Mouse (Mus musculus): ENCODE results near the gene Rfx3.
A peak's percentile ranks its signal among the peaks of the same experiment; 100 is the strongest.

Rfx3 gene

DNA sequence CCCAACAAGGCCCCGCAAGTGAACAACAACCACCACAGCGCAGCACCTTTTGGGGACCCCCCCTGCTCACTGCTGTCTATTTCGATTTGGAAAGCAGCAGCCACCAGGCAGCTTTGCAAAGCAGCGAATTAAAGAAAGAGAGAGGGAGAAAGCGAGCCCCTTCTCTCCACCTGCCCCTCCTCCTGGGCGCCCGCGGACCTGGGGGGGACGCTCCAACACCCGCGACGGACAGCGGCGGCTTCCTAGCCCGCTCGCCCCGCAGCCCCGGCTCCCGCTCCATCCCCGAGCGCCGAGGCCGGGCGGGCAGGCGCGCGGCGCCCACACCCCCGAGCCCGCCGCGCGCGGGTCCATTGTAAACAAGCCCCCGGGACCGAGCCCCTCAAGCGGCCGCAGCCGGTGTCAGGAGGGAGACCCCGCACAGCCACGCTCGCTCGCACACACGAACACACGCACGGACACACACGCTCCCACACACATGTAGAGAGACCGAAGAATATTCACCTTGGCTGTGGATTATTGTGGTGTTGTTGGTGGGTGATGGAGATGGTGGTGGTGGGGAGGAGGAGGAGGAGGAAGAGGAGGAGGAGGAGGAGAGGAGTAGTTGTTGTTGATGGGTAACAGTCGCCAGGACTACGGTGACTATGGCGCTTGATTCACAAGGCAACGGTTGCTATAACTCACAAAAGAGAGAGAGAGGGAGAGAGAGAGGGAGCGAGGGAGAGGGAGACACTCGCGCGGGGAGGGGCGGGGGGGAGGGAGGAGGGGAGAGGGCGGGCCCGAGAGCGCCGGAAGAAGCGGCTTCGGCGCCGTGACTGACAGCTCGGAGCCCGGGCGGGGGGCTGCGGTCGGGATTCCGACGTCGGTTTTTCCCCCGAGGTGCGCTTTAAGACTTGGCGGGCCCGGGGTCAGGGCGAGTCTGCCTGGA lies at the start of gene Rfx3:
Rfx3 (minus strand) TSS at position 696 of the 925 bp plus-strand sequence.
- no peak for DNase-seq (ENCODE audit: low read depth)

DNA sequence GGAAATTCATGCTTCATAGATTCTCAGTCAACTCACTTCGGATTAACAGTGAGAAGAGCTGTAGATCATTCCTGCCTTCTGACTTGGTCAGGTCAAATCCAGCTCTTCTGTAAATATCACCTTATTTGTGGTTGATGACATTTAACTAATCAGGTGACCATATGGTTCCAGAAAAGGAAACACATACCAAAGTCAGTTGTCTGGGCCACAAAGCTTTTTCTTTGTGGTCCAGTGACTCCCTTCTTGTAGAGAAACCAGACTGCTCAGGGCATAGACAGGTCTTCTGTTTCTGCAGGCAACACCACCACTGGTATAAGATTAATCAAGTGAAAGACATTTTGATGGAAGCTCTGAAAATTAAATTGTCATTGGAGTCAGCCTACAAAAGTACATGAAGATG lies 41.1 kb upstream of the Rfx3 start:
- no peak for DNase-seq (ENCODE audit: low read depth)

DNA sequence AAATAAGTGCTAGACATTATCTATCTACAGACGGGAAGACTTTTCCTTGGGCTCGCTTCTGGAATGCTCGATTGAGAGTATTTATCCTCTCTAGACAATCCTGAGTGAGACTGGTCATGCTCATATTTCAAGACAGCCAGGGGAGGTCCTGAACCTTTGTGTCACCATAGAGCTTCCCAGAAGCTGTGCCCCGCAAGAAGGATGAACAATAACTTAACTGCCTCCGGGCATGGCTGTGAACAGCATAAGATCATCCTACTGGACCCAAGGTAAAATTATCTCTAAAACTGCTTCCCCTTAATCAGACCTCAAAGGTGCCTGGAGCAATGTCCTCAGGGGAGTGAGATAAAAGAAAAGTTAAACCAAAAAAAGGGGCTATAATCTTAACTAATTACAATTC lies 40.6 kb upstream of the Rfx3 start:
- no peak for DNase-seq (ENCODE audit: low read depth)

DNA sequence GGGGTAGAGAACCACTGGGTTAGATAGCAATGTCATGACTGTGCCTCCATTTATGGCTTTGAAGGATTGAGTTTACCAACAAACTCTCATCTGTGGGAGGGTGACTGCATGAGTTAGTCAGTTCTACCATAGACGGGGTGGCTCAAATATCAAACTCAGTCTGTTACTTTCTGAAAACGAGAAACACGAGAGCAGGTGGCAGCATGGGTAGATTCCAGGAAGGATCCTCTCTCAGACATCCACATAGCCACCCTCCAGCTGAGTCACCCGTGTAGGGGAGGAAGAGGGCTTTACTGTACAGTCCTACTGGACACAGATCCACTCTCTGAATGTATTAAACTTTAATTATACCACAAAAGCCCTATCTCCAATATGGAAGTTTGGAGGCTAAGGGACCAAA lies 38.3 kb upstream of the Rfx3 start:
- no peak for DNase-seq (ENCODE audit: low read depth)

DNA sequence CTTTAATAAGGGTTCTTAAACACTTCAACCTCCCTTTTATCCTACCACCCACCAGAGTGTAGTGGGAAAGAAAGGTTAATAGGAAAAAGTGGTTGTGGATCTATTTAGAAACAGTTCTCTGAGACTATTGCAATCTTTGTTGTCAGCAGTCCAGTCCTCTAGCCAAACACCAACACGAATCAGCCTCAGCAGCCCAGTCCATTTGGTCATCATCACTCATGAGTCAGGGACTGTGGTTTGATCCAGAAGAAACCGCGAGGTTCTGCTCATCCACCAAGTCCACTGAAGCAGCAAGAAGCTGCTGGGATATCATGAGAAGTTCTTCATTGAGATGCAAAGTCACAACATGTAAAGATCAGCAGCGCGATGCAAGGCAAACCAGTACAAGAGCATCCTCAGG lies 35.8 kb upstream of the Rfx3 start:
- DNase-seq (ENCODE audit: low read depth) = no peak

DNA sequence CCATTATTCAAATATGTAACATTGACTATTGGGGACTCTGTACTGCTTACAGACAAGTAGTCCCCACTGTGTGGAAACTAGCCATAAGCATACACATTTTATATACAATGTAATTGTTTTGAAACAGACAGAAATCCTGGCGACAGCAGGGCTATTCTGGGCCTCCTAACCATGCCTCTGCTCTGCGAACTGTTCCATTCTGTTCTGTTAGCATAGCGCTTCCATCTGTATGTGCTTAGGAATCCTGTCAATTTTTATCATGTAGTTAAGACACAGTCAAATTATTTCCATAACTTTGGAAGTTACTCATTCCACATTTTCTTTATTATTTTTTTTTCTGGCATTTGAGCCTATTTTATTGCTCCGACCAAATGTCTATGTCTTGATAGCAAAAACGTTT lies 34.0 kb upstream of the Rfx3 start:
- DNase-seq (ENCODE audit: low read depth) = no peak

DNA sequence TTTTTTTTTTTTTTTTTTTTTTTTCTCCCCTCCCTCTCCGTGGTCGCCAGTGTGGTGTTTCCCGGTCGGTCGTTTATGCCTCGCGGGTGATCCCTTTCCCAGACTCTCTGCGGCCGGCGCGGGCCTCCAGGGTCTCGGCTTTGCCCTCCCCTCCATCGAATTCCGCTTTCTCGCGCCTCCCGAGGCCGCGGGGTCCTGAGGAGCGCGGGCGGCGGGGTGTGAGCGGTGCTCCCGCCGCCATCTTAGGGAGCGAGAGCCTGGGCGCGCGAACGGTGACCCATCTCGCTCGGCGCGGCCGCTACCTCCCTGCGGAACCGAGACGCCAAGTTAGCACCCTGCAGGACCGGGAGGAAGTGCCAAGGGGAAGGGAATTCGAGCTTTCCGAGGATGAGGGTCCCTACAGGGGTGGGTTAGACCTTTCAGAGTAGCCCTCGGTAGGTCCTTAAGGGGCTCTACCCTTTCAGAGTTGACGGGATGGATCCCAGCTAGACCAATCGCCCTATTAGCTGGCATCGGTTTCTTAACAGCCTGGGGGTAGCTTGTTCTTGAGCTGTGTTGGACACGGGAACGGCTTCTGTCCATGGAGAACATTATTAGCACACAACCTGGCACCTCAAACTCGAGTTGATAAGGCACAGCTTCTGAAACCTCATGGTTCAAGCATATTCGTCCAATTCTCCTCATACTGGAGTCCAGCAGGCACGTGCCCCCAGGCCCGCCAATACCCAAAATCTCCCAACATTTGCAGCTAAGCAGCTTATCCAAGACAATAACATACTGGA lies 943 bp upstream of the Rfx3 start:
- no peak for DNase-seq (ENCODE audit: low read depth)

DNA sequence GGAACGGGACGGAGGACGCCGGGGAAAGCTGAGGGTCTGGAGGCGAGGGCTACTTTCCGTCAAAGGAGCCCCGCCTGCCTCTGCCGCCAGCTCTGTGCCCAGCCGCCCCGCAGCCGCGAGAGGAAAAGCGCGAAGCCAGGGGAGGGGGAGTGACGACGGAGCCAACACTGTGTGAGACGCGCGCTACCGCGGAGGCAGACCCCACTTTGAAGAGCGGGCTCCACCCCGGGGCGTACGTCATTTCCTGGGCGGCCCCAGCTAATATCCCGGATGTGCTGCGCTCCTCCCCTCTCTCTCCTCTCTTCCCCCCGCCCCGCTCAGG lies 391 bp upstream of the Rfx3 start:
- no peak for DNase-seq (ENCODE audit: low read depth)

- no peak for DNase-seq (ENCODE audit: low read depth)
Observed at GRCm38 (mm10) chr19:28009587-28010281, 1.2 kb downstream of the Rfx3 start.

DNA sequence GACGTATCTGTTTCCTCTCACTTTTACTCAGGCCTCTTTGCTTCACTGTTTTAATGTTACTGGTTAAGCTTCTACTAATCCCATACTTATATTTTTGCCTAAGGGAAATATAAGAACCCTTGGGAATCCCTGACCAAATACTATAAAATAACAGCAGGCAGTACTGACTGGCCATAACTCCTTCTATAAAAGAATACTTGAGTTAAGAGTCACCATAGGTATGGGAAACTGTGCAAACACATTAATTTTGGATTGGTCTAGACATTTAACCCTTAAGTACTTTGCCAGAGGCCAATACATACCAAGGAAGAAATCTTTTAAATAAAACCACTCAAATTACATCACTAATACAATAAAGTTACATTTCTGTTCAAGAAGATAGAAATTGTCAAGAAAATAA lies 6.8 kb downstream of the Rfx3 start:
- no peak for DNase-seq (ENCODE audit: low read depth)

GRCm38 (mm10) chr19:28003474-28003873 lies 7.5 kb downstream of the Rfx3 start:
- no peak for DNase-seq (ENCODE audit: low read depth)

DNA sequence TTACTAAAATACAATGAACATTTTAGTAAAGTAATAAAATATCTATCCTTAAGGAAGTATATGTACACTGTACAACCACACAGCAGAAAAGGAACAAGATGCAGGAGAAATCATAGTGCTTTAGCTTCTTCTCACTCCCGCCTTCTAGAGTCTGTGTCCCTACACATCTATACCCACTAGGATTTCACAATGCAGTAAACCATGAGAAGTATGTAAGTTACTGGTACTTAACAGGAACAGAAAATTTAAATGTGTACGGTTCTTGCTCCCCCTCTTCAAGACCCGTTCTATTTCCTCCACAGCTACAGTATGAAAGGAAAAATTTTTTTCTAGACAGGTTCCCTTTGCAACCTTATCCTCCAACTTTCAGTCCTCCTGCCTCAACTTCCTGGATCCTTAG lies 8.3 kb downstream of the Rfx3 start:
- DNase-seq (ENCODE audit: low read depth) = no peak

GRCm38 (mm10) chr19:27992800-27993199 lies 18.2 kb downstream of the Rfx3 start:
- DNase-seq (ENCODE audit: low read depth) = no peak

DNA sequence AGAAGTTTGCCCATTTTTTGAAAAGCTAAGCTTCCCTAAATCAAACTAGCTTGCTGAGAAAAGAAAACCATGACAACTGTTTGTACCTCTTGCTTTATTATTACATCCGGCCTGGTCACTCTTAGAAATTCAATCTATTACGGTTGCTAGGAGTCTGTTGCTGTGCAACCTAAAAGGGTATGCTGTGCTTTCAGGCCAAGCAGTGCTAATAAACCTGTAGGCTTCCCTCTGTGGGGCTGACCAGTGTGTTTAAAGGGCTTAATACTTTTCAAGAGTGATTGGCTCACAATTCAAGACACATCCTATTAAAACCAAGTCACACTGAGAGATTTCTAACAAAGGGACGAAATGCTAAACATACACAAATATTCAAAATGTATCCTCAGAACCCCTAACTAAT lies 22.2 kb downstream of the Rfx3 start:
- no peak for DNase-seq (ENCODE audit: low read depth)

- peak; percentile 17 for DNase-seq (ENCODE audit: low read depth)
Observed at GRCm38 (mm10) chr19:27967590-27967989, 43.4 kb downstream of the Rfx3 start.

DNA sequence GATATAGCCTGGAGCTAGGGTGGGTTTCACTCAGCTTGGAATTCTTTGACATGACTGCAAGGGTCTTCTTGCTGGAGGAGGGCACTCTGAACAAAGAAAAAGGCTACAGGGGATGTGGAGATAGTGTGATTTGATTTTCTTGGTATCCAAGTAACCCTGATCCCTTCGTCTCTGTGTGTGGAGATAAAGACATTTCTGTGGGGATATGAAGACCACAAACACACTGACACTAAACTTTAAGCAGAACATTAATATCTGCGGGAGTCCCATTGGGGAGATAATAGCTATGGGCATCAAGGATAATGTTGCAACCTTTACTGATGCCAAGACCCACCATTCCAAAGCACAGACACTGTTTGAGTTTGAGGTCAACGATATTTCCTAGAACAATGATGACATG lies 49.7 kb downstream of the Rfx3 start:
- DNase-seq (ENCODE audit: low read depth) = no peak

GRCm38 (mm10) chr19:27935453-27935852 lies 75.5 kb downstream of the Rfx3 start:
- DNase-seq (ENCODE audit: low read depth) = no peak

DNA sequence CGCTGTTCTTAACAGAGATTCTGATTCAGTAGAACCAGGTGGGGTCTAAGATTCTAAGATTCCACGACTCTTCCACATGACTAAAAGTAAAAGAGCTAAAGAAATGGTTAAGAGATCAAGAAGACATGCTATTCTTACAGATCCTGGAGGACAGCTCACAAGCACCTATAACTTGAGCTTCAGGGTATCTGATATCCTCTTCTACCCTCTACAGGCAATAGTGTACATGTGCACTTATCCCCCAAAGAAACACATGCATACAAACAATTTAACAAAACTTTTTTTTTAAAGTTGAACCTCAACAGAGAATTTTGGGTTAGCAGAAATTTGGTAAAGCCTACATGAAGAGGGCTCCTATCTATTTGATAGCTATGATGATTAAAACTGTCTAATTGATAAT lies 79.8 kb downstream of the Rfx3 start:
- DNase-seq (ENCODE audit: low read depth) = peak; percentile 6

DNA sequence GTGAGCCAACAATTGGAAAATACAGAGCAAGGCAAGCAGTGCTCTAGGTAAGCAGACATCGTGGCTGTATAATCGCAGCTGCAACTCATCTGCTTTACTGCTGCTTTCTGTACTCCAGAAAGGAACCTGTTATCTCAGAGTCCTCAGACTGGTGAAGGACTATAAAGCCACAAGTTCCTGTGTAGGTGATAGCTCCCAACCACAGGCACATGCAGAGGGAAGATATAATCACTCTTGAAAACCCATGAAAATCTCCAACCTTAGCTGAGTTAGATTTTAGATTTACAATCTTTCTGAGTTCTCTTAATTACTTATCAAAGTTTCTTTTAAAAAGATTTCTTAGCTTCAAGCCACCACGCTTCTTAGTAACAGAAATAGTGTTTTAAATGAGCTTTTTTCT lies 84.6 kb downstream of the Rfx3 start:
- DNase-seq (ENCODE audit: low read depth) = peak; percentile 53

DNA sequence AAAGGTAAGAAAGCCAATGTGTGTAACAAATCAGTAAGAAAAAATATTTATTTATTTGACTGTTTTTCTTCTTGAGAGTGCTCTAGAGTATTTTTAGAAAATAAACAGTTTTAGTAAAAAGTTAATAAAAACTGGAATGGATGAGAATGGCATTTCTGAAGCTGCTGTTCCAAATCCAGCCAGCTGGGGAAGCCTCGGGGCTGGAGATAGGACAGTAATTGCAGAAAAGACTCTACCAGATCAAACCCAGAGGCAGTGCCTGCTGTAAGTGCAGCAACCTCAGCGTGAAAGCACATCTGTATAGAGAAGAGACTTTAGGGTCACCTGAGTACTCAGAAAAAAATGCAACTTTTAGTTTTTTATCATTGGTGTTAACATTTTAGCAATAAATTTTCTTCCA lies 91.9 kb downstream of the Rfx3 start:
- DNase-seq (ENCODE audit: low read depth) = no peak

- DNase-seq (ENCODE audit: low read depth) = no peak
Observed at GRCm38 (mm10) chr19:27916446-27916845, 94.5 kb downstream of the Rfx3 start.

GRCm38 (mm10) chr19:27906976-27907375 lies 104.0 kb downstream of the Rfx3 start:
- DNase-seq (ENCODE audit: low read depth) = peak; percentile 62

DNA sequence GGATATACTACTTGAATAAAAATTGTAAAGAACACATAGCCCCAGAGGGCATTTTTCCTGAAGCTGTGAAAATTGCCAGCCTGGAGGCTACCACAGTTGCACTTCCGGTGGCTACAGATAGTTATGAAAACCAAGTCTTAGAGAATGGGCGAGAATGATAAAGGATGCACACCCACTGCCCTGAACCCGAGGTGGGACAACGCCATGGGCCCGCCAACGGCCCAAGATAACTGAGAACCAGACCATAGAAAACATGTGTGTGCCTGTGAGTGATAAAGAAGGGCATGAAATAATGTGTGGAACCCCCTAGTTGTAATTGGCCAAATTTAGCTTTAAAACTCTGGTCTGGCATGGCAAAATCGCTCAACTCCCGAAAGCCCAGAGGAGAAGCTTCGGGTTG lies 105.0 kb downstream of the Rfx3 start:
- no peak for DNase-seq (ENCODE audit: low read depth)

Data from 416B (cell line).